Mouse (Mus musculus) liver, embryonic 15.5 days (tissue): ENCODE results near the gene Cldnd2. TPM values are rescaled to one million over a fixed set of nuclear protein-coding genes. Genes with fewer than 3 reads are reported as not detected.

Experiments
- ATAC-seq: fragments of 200-750 bp; cut with Nextera tagmentation; 2 replicates; pipeline ENCODE4 v1.8.0; 2017; ENCODE audit warnings: moderate number of reproducible peaks, mild to moderate bottlenecking, moderate library complexity; ENCODE audit not compliant: insufficient read depth
- H3K27ac ChIP-seq: fragments of 300-500 bp; sonication (generic); replicated peaks from 2 replicates; pipeline ENCODE4 v1.5.1; 2015; ENCODE audit warnings: mild to moderate bottlenecking, inconsistent platforms
- H3K27me3 ChIP-seq: fragments of 300-500 bp; sonication (generic); 2 replicates; pipeline ENCODE4 v1.6.1; 2015; ENCODE audit warnings: mild to moderate bottlenecking, inconsistent platforms
- H3K36me3 ChIP-seq: fragments of 300-500 bp; sonication (generic); replicated peaks from 2 replicates; pipeline ENCODE4 v1.6.1; 2015; ENCODE audit warnings: moderate library complexity, mild to moderate bottlenecking, inconsistent platforms
- H3K4me1 ChIP-seq: fragments of 300-500 bp; sonication (generic); replicated peaks from 2 replicates; pipeline ENCODE4 v1.6.1; 2015; ENCODE audit warnings: inconsistent platforms
- H3K4me2 ChIP-seq: fragments of 300-500 bp; sonication (generic); 2 replicates; pipeline ENCODE4 v1.6.1; 2015; ENCODE audit warnings: moderate library complexity, mild to moderate bottlenecking, inconsistent platforms
- H3K4me3 ChIP-seq: fragments of 300-500 bp; sonication (generic); replicated peaks from 2 replicates; pipeline ENCODE4 v1.5.1; 2015; ENCODE audit warnings: mild to moderate bottlenecking, inconsistent platforms
- H3K9ac ChIP-seq: fragments of 300-500 bp; sonication (generic); 2 replicates; pipeline ENCODE4 v1.6.1; 2015; ENCODE audit warnings: moderate library complexity, mild to moderate bottlenecking, inconsistent platforms
- H3K9me3 ChIP-seq: fragments of 300-500 bp; sonication (generic); replicated peaks from 2 replicates; pipeline ENCODE4 v1.6.1; 2016; ENCODE audit warnings: inconsistent platforms
- WGBS: fragments of 180-500 bp; shearing (Covaris S2); methylation state at CpG from one replicate; pipeline ENCODE4 v1.1.7; 2015; ENCODE audit warnings: mixed read lengths; ENCODE audit not compliant: insufficient replicate concordance; 5-methylcytosine and 5-hydroxymethylcytosine counted together
- polyA plus RNA-seq: library from polyadenylated mRNA; unstranded; fragments of >200 nt; fragmentation: Nextera tagmentation; extraction: Ambion mirVana; gene quantifications from 2 replicates; pipeline ENCODE4 v1.2.1, GENCODE M21; 2015

The Cldnd2 gene
- polyA plus RNA-seq, 1 experiment from 2014 or later = not detected

DNA sequence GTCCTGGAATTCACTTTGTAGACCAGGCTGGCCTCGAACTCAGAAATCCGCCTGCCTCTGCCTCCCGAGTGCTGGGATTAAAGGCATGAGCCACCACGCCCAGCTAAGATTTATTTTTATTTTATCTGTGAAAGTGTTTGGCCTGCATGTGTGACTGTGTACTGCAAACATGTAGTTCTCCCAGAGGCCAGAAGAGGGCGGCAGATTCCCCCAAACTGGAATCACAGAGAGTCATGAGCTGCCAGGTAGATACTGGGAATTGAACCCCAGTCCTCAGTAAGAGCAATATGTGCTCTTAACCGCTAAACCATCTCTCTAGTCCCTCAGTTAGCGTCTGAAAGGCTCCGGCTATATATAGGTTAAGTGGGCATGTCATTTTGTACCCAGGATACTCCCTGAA lies 29.8 kb downstream of the Cldnd2 start:
- H3K27ac ChIP-seq = no peak overlapping the region
- H3K27me3 ChIP-seq = peaks cover 12% of the 10 kb centered on the region
- ATAC-seq = no peak
- H3K9ac ChIP-seq = no peak overlapping the region
- no peaks in the 10 kb centered on the region for H3K9me3 ChIP-seq
- 36% methylated on average over 8 of the region's 8 CpGs for WGBS
- H3K4me1 ChIP-seq = peaks cover 12% of the 10 kb centered on the region
- H3K36me3 ChIP-seq = no peaks in the 10 kb centered on the region
- H3K4me2 ChIP-seq = no peak overlapping the region
- H3K4me3 ChIP-seq = no peak overlapping the region

DNA sequence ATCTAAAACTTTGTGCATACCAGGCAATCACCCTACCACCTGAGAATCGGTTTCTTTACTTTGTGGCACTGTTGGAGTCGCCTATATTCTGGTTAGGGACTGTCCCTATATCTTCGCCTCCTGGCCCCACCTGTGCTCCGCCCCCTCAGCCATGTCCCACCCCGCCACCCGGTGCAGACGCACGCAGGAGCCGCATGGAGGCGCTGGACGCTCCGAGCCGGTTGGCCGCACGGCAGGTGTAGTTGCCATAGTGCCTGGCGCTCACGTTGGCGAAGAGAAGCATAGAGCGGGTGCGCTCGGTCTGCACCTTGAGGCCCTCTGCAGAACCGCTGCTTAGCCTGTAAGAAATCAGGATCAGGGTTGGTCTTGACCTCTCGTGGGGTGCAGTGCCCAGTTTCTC lies 35.1 kb downstream of the Cldnd2 start:
- Histone ChIP-seq H3K9me3 (no peaks in the 10 kb centered on the region), H3K27me3 (peaks cover 46% of the 10 kb centered on the region), H3K9ac (no peak overlapping the region), H3K4me1 (no peaks in the 10 kb centered on the region), H3K4me3 (no peak overlapping the region), H3K4me2 (no peak overlapping the region), H3K36me3 (no peaks in the 10 kb centered on the region), H3K27ac (no peak overlapping the region)
- WGBS = 6% methylated on average over 23 of the region's 23 CpGs
- ATAC-seq = no peak

DNA sequence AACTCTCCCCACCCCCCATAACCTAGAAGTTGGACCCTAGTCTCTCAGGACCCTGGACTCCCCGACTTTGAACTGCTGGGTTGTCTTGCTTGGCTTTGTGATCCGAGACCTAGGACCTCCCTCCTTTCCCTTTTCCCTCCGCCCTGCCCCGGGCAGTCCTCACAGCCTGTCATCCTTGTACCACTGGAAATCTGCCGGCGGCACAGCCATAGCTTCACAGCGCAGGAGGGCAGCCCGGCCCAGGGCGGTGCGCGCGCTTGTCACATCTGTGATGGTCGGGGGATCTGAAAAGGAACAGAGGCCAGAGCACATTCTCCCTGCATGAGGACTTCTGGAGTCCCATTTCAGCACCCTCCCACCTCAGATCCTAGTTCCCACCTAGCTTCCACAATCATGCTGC lies 35.8 kb downstream of the Cldnd2 start:
- Histone ChIP-seq H3K27me3 (peaks cover 46% of the 10 kb centered on the region), H3K4me2 (no peak overlapping the region), H3K36me3 (no peaks in the 10 kb centered on the region), H3K9ac (no peak overlapping the region), H3K4me1 (no peaks in the 10 kb centered on the region), H3K9me3 (no peaks in the 10 kb centered on the region), H3K4me3 (no peak overlapping the region), H3K27ac (no peak overlapping the region)
- ATAC-seq = no peak
- WGBS = 4% methylated on average over 13 of the region's 13 CpGs

DNA sequence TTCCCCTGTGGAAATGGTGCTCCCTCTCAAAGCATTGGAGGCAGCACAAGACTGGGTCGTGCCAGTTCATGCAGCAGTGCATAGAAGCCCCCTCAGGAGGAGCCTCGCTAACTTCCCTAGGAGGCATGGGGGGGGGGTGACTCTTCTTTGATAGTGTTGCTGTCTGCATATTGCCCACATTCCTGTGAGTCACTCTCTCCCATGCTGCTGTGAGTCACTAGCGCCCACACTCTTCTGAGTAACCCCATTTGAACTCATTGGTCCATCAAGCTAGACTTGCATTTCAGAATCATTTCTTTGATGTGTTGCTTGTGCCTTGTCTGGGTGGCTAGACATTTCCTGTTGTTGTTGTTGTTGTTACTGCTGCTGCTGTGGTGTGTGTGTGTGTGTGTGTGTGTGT lies 40.6 kb downstream of the Cldnd2 start:
- Histone ChIP-seq H3K4me3 (no peak overlapping the region), H3K36me3 (no peaks in the 10 kb centered on the region), H3K4me1 (no peaks in the 10 kb centered on the region), H3K9me3 (no peaks in the 10 kb centered on the region), H3K27me3 (peaks cover 26% of the 10 kb centered on the region), H3K27ac (no peak overlapping the region), H3K4me2 (no peak overlapping the region), H3K9ac (no peak overlapping the region)
- no peak for ATAC-seq
- 39% methylated on average over 3 of the region's 3 CpGs for WGBS

DNA sequence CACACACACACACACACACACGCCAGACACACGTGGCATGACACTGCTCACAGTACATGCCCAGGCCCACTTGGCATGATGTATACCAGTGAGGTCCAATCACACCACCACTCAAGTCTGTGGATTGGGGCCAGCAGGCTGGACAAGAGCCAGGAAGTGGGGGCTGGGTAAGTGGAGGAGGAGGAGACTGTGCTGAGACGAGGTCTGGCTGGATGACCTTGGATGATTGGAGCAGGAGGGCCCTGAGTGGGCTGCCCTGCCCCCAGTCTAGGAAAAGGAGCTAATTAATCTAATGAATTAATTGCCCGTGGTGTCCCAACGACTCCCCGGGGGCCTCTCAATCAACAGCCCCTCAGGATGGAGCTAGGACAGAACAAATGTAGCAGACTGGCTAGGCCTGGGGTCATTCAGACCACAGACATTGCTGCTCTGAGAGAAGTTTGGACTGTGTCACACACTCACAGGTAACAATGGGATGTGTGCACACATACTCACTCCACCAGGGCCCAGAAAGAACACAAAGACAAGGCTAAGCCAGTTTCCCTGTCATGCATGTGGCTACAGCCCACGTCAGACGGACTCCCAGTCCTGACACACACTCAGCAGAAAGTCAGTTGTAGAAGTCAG lies 41.6 kb downstream of the Cldnd2 start:
- Histone ChIP-seq H3K9ac (no peak overlapping the region), H3K4me2 (no peak overlapping the region), H3K4me1 (no peaks in the 10 kb centered on the region), H3K36me3 (no peaks in the 10 kb centered on the region), H3K27ac (no peak overlapping the region), H3K9me3 (no peaks in the 10 kb centered on the region), H3K27me3 (peaks cover 15% of the 10 kb centered on the region), H3K4me3 (no peak overlapping the region)
- no peak for ATAC-seq
- whole genome bisulfite sequencing = 55% methylated on average over 8 of the region's 8 CpGs

- no peak for ATAC-seq
- Histone ChIP-seq H3K4me3 (no peak overlapping the region), H3K27ac (no peak overlapping the region), H3K9ac (no peak overlapping the region), H3K27me3 (peaks cover 10% of the 10 kb centered on the region; the same call in 1 of the 2 replicates), H3K9me3 (no peaks in the 10 kb centered on the region), H3K36me3 (no peaks in the 10 kb centered on the region), H3K4me2 (no peak overlapping the region), H3K4me1 (no peaks in the 10 kb centered on the region)
- 8% methylated on average over 10 of the region's 10 CpGs for WGBS
Observed at GRCm38 (mm10) chr7:43483236-43483635, 42.7 kb downstream of the Cldnd2 start.

DNA sequence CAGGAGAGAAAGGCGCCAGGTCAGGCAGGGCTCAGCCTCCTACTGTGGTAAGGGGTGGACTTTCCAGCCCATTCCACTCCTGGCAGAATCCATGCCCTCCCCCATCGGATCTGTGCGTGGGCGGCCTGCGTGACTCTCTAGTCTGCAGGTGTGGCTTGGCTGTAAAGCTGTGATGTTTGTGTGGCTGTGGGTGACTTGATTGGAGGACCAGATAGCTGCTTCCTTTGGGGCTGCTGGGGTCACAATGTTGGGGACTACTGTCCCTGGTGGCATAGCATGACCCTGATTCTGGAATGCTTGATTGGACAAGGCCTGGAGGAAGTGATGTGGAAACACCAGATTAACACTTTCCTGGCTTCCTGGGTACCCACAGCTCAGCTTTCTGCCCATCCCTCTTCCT lies 48.1 kb downstream of the Cldnd2 start:
- Histone ChIP-seq H3K4me1 (no peaks in the 10 kb centered on the region), H3K36me3 (no peaks in the 10 kb centered on the region), H3K27me3 (peaks cover 35% of the 10 kb centered on the region), H3K4me2 (no peak overlapping the region), H3K27ac (no peak overlapping the region), H3K9ac (no peak overlapping the region), H3K4me3 (no peak overlapping the region), H3K9me3 (no peaks in the 10 kb centered on the region)
- no peak for ATAC-seq
- WGBS = 29% methylated on average over 5 of the region's 5 CpGs

- H3K4me1 ChIP-seq = no peaks in the 10 kb centered on the region
- no peak within 1 kb of the TSS for H3K4me3 ChIP-seq
- no peaks in the 10 kb centered on the region for H3K36me3 ChIP-seq
- no peak within 1 kb of the TSS for H3K27ac ChIP-seq
- H3K27me3 ChIP-seq = peaks cover 37% of the 10 kb centered on the region
- H3K9me3 ChIP-seq = no peaks in the 10 kb centered on the region
- no peak within 1 kb of the TSS for H3K9ac ChIP-seq
- H3K4me2 ChIP-seq = peak within 1 kb of the TSS; percentile 27; the same call in 1 of the 2 replicates
- 3% methylated on average over 20 of the region's 41 CpGs for WGBS
- ATAC-seq = no peak
Observed at GRCm38 (mm10) chr7:43489631-43490125, 49.1 kb downstream of the Cldnd2 start, which contains the start of gene Iglon5. Gene Iglon5 (minus strand): TSS chr7:43490075.

GRCm38 (mm10) chr7:43490182-43490584 lies 49.6 kb downstream of the Cldnd2 start:
- Histone ChIP-seq H3K4me1 (no peaks in the 10 kb centered on the region), H3K27me3 (peaks cover 42% of the 10 kb centered on the region), H3K4me2 (peak overlapping the region; percentile 27; the same call in 1 of the 2 replicates), H3K36me3 (no peaks in the 10 kb centered on the region), H3K27ac (no peak overlapping the region), H3K4me3 (no peak overlapping the region), H3K9ac (no peak overlapping the region), H3K9me3 (no peaks in the 10 kb centered on the region)
- WGBS = 2% methylated on average over 13 of the region's 13 CpGs
- no peak for ATAC-seq

DNA sequence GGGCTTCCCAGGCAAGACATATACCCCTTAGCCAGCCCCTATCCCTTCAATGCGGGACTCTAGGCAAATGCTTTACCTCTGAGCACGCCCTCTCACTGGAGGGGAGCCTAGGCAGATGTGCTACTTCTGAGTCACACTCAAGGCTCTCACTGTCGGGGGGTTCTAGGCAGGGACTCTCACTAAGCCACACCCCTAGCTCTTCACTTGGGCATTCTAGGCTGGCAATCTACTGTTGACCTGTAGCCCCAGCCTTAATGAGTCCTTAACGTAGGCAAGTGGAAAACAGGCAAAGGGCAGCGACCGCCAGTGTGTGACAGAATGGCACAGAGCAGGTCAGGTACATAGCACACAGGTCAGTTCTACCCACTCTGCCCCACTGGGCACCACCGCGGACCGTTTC lies 50.3 kb downstream of the Cldnd2 start:
- no peak for ATAC-seq
- peaks cover 47% of the 10 kb centered on the region for H3K27me3 ChIP-seq
- H3K9me3 ChIP-seq = no peaks in the 10 kb centered on the region
- no peak overlapping the region for H3K4me3 ChIP-seq
- H3K9ac ChIP-seq = no peak overlapping the region
- H3K4me2 ChIP-seq = no peak overlapping the region
- H3K36me3 ChIP-seq = no peaks in the 10 kb centered on the region
- H3K27ac ChIP-seq = no peak overlapping the region
- H3K4me1 ChIP-seq = no peaks in the 10 kb centered on the region
- 51% methylated on average over 9 of the region's 9 CpGs for WGBS
